Comparison of ENCODE assay signal across 22 mouse cellular contexts in the genomic region with DNA sequence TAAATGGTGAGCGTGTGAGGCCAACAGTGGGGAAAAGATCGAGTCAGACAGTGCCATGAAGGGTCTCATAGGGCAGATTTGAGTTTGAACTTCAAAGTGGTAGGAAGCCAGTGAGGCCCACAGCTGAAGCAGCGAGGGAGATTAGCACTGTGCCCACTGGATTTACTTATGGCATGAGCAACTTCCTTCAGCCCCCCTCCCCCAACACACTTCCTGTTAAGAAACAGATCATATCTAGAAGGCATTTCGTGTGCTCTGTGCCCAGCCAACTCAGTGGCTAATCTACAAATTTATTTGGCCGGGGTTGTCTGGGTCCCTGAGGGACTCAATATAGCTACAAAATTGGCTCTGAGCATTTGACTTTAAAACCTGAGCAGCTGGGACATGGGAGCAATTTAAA.
DNase-seq lines count a peak whose midpoint lies in the region; ATAC-seq lines count a peak whose summit lies in the region.
"Had no signal": no experiment of that assay in that cellular context is flagged by ENCODE, and none has a peak within 500 bp of the region (broad histone marks: within the 10 kb centered on the region; RNA-seq: fewer than 3 reads in every experiment).

No protein-coding gene starts in this region.

- no peak for DNase-seq in heart, adult 11 months
- DNase-seq in thymus, postnatal 0 days (ENCODE audit: low spot score), result peak; percentile 32
- DNase-seq in thymus, postnatal 4 days, result no peak
- no peak for DNase-seq in right cerebral cortex, postnatal 14 days
- DNase-seq in liver, embryonic 11.5 days (ENCODE audit: low spot score), result no peak
- DNase-seq: adrenal gland, adult 8-10 months; cerebellum, adult 9-10 months; forebrain, postnatal 0 days; gastrocnemius, postnatal 14 days; heart, adult 2 months; heart, postnatal 4 days; kidney, adult 2 months; kidney, postnatal 14 days; liver had no signal

- H3K4me1 ChIP-seq in heart, embryonic 15.5 days (replicated peaks), result peaks cover 30% of the 10 kb centered on the region
- no peaks in the 10 kb centered on the region for H3K4me1 ChIP-seq in liver, embryonic 11.5 days (replicated peaks; ENCODE audit: control insufficient read depth, insufficient read depth, low read length)

- no peaks in the 10 kb centered on the region for H3K9me3 ChIP-seq in heart, embryonic 15.5 days (replicated peaks)
- H3K9me3 ChIP-seq in liver, embryonic 11.5 days (ENCODE audit: control insufficient read depth, low read length), result no peaks in the 10 kb centered on the region
- H3K9me3 ChIP-seq: embryonic facial prominence, embryonic 12.5 days; limb, embryonic 10.5 days had no signal

- H3K36me3 ChIP-seq in heart, embryonic 15.5 days, result peaks cover 11% of the 10 kb centered on the region; the same call in 1 of the 2 replicates
- no peaks in the 10 kb centered on the region for H3K36me3 ChIP-seq in liver, embryonic 11.5 days (ENCODE audit: control insufficient read depth, insufficient read depth, low read length)
- H3K36me3 ChIP-seq: embryonic facial prominence, embryonic 12.5 days; limb, embryonic 10.5 days had no signal

- peak overlapping the region; percentile 25; the same call in 1 of the 2 replicates for H3K27ac ChIP-seq in heart, embryonic 15.5 days
- H3K27ac ChIP-seq in liver, embryonic 11.5 days (ENCODE audit: low read depth, low read length), result no peak overlapping the region
- H3K27ac ChIP-seq: embryonic facial prominence, embryonic 12.5 days; heart, adult 2 months; hindbrain, embryonic 14.5 days; limb, embryonic 10.5 days; macrophage; stomach, postnatal 0 days had no signal

- no peak overlapping the region for H3K9ac ChIP-seq in heart, embryonic 15.5 days
- H3K9ac ChIP-seq in liver, embryonic 11.5 days (ENCODE audit: low read depth, low read length), result no peak overlapping the region
- H3K9ac ChIP-seq: embryonic facial prominence, embryonic 12.5 days; forebrain, postnatal 0 days; hindbrain, embryonic 14.5 days had no signal

- no peak overlapping the region for H3K4me3 ChIP-seq in heart, embryonic 15.5 days
- no peak overlapping the region for H3K4me3 ChIP-seq in liver, embryonic 11.5 days (ENCODE audit: low read depth, low read length)
- H3K4me3 ChIP-seq: embryonic facial prominence, embryonic 12.5 days; heart, adult 2 months; limb, embryonic 10.5 days had no signal

- no peak overlapping the region for H3K4me2 ChIP-seq in heart, embryonic 15.5 days
- no peak overlapping the region for H3K4me2 ChIP-seq in liver, embryonic 11.5 days
- H3K4me2 ChIP-seq: embryonic facial prominence, embryonic 12.5 days; hindbrain, embryonic 14.5 days; midbrain, embryonic 11.5 days had no signal

- WGBS in heart, embryonic 15.5 days, result 38% methylated on average over 5 of the region's 5 CpGs
- 44% methylated on average over 5 of the region's 5 CpGs for WGBS in liver, embryonic 11.5 days

- no peak for ATAC-seq in heart, embryonic 15.5 days (replicated peaks; ENCODE audit: insufficient number of reproducible peaks, insufficient read depth, low FRiP score, low read depth)
- ATAC-seq in granulocyte monocyte progenitor cell, adult 5-6 weeks (replicated peaks; ENCODE audit: poor library complexity, severe bottlenecking), result peak; percentile 67
- no peak for ATAC-seq in liver, embryonic 11.5 days (replicated peaks; ENCODE audit: low FRiP score)
- ATAC-seq: forebrain, postnatal 0 days had no signal

- no peaks in the 10 kb centered on the region for H3K27me3 ChIP-seq in heart, embryonic 15.5 days
- no peaks in the 10 kb centered on the region for H3K27me3 ChIP-seq in liver, embryonic 11.5 days (replicated peaks; ENCODE audit: control insufficient read depth, insufficient read depth, low read length)
- H3K27me3 ChIP-seq: embryonic facial prominence, embryonic 12.5 days had no signal
